Mouse (Mus musculus): ENCODE measurements around the gene Atf6.

DNA sequence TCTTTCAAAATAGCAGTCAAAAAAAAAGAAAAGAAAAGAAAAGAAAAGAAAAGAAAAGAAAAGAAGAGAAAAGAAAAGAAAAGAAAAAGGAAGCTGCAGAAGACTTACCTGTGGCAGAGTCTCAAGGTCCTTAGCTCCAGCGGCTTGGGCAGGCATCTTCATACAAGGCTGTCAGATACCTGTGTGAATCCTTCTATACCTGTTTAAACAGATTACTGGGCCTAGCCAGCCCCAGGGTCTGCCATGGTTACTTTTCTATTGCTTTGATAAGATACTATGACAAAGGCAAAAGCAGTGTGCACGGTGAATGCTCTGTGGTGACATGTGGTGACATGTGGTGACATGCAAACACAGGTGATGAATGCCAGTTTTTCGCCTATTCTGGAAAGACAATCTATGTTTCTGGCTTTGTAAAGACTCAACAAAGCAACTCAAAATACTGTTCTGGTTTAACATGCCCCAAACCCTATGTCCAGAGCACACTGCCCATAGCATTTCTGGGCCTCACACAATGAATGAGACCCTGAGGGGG, 167.0 kb downstream of the Atf6 start:
- no peak for TF ChIP-seq POLR2A (IDR thresholded peaks at IDR 0.05; ENCODE audit: borderline replicate concordance, low read depth, low read length)
- no peak for TF ChIP-seq CTCF (IDR thresholded peaks at IDR 0.05; ENCODE audit: low read depth, low read length)
